Mouse (Mus musculus): ENCODE data around the gene Polh. TPM values are rescaled to one million over a fixed set of nuclear protein-coding genes. Genes with fewer than 3 reads are reported as not detected.

The Polh gene
- total RNA-seq (2014; rRNA removed) (7.9 and 9.6 TPM in 2 replicates), polyA plus RNA-seq (2015; fragmentation: Nextera tagmentation; extraction: Ambion mirVana) (4.2 and 4.5 TPM in 2 replicates)

DNA sequence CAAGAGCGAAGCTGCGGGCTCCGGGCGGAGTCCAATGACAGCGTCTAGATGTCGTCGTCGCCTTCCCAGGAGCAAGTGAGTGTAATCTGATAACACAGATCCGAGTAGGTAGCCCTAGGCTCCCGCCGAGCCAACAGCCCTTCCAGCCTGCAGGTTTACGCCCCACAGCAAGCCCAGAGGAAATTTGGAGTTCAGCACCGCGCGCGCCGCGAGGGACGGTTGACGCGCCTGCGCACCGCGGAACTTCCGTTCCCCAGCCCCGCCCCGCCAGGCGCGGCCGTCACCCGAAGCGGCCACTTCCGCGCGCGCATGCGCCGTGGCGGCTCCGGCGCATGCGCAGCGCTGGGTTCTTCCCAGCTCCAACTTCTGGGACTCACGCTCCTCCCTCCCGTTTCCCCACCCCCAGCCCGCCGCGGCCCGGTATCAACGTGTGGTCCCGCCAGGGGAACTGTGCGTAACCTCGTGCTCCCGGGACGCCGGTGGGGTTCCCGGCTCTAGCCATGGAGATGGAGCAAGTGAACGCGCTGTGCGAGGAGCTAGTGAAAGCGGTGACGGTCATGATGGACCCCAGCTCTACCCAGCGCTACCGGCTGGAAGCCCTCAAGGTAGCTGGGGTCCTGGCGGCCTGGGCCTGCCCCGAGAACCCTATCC is at the start of gene Polh, which contains the start of gene Xpo5:
Polh (minus strand) TSS at position 225 of the 651 bp plus-strand sequence.
Xpo5 (plus strand) TSS at position 362 of the 651 bp plus-strand sequence.
- DNase-seq (ENCODE audit: low spot score) (peak; percentile 96), ATAC-seq (ENCODE audit: low FRiP score) (peak; percentile 93)
- WGBS, result under 1% methylated on average over 60 of the region's 66 CpGs
- peaks cover 20% of the 10 kb centered on the region for H3K36me3 ChIP-seq (ENCODE audit: insufficient read depth, low read length)
- H3K4me2 ChIP-seq (ENCODE audit: low read depth, low read length, poor library complexity, severe bottlenecking), result peak within 1 kb of the TSS; percentile 85
- peak within 1 kb of the TSS; percentile 74 for H3K9ac ChIP-seq (replicated peaks; ENCODE audit: low read length, poor library complexity, severe bottlenecking)
- H3K4me1 ChIP-seq (ENCODE audit: insufficient read depth, low read length), result peaks cover 18% of the 10 kb centered on the region
- TF ChIP-seq CTCF (IDR thresholded peaks at IDR 0.05), result peak; percentile 26; the same call in 1 of the 2 replicates
- peak within 1 kb of the TSS; percentile 74 for H3K27ac ChIP-seq (ENCODE audit: low read depth, low read length)
- no peaks in the 10 kb centered on the region for H3K27me3 ChIP-seq (ENCODE audit: insufficient read depth, low read length)
- H3K4me3 ChIP-seq (ENCODE audit: low read depth, low read length), result peak within 1 kb of the TSS; percentile 82
- H3K9me3 ChIP-seq (ENCODE audit: low read length), result no peaks in the 10 kb centered on the region

DNA sequence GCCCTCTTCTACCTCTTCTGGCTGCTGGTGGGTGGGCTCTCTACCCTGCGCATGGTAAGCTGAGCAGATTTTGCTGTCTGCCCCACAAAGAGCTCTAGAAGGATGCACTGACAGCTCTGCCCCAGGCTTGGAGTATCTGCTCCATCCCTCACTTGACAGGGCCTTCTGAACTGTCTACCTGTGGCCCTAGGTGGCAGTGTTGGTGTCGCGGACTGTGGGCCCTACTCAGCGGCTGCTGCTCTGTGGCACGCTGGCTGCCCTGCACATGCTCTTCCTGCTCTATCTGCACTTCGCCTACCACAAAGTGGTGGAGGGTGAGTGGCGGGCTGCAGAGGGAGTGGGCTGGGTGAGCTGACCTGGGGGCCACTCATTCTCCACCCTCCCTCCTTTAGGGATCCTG is 48.7 kb upstream of the Polh start:
- Histone ChIP-seq H3K9ac (replicated peaks; ENCODE audit: low read length, poor library complexity, severe bottlenecking) (no peak overlapping the region), H3K4me3 (ENCODE audit: low read depth, low read length) (no peak overlapping the region), H3K9me3 (ENCODE audit: low read length) (no peaks in the 10 kb centered on the region), H3K27ac (ENCODE audit: low read depth, low read length) (no peak overlapping the region), H3K4me2 (ENCODE audit: low read depth, low read length, poor library complexity, severe bottlenecking) (no peak overlapping the region), H3K4me1 (ENCODE audit: insufficient read depth, low read length) (peaks cover 18% of the 10 kb centered on the region), H3K27me3 (ENCODE audit: insufficient read depth, low read length) (no peaks in the 10 kb centered on the region), H3K36me3 (ENCODE audit: insufficient read depth, low read length) (peaks cover 30% of the 10 kb centered on the region)
- no peak for ATAC-seq (ENCODE audit: low FRiP score)
- peak; percentile 19; the same call in 1 of the 2 replicates for TF ChIP-seq CTCF (IDR thresholded peaks at IDR 0.05)
- 81% methylated on average over 7 of the region's 7 CpGs for WGBS
- no peak for DNase-seq (ENCODE audit: low spot score)

DNA sequence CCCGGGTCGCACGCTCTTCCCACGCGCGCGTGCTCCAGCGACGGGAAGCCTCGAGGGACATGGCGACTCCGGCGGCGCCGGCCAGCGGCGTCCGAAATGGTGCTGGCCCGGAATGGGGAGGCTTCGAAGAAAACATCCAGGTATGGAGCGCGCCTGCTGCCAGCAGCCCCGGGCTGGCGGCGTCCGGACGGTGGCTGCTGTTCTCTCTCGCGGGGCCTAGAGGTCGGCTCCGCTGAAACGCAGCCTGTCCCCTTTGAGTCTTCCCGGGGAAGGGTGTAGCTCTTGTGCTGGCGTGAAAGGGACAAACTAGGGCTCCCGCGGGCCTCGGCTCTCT is 45.7 kb upstream of the Polh start:
- no peak for TF ChIP-seq CTCF (IDR thresholded peaks at IDR 0.05)
- peak overlapping the region; percentile 87 for H3K9ac ChIP-seq (replicated peaks; ENCODE audit: low read length, poor library complexity, severe bottlenecking)
- ATAC-seq (ENCODE audit: low FRiP score) (peak; percentile 47), DNase-seq (ENCODE audit: low spot score) (no peak)
- H3K4me3 ChIP-seq (ENCODE audit: low read depth, low read length), result peak overlapping the region; percentile 79
- peaks cover 9% of the 10 kb centered on the region for H3K4me1 ChIP-seq (ENCODE audit: insufficient read depth, low read length)
- no peaks in the 10 kb centered on the region for H3K9me3 ChIP-seq (ENCODE audit: low read length)
- H3K27me3 ChIP-seq (ENCODE audit: insufficient read depth, low read length), result no peaks in the 10 kb centered on the region
- H3K4me2 ChIP-seq (ENCODE audit: low read depth, low read length, poor library complexity, severe bottlenecking), result peak overlapping the region; percentile 78
- peaks cover 54% of the 10 kb centered on the region for H3K36me3 ChIP-seq (ENCODE audit: insufficient read depth, low read length)
- under 1% methylated on average over 37 of the region's 37 CpGs for WGBS
- H3K27ac ChIP-seq (ENCODE audit: low read depth, low read length), result peak overlapping the region; percentile 79

GRCm38 (mm10) chr17:46247512-46248188 is 45.2 kb upstream of the Polh start, which contains the start of the genes Polr1c and Yipf3:
TSS of gene Polr1c (minus strand) at chr17:46248054.
TSS of gene Yipf3 (plus strand) at chr17:46248080.
- Histone ChIP-seq H3K27me3 (ENCODE audit: insufficient read depth, low read length) (no peaks in the 10 kb centered on the region), H3K9ac (replicated peaks; ENCODE audit: low read length, poor library complexity, severe bottlenecking) (peak within 1 kb of the TSS; percentile 87), H3K4me1 (ENCODE audit: insufficient read depth, low read length) (peaks cover 7% of the 10 kb centered on the region), H3K27ac (ENCODE audit: low read depth, low read length) (peak within 1 kb of the TSS; percentile 79), H3K4me2 (ENCODE audit: low read depth, low read length, poor library complexity, severe bottlenecking) (peak within 1 kb of the TSS; percentile 78), H3K36me3 (ENCODE audit: insufficient read depth, low read length) (peaks cover 59% of the 10 kb centered on the region), H3K9me3 (ENCODE audit: low read length) (no peaks in the 10 kb centered on the region), H3K4me3 (ENCODE audit: low read depth, low read length) (peak within 1 kb of the TSS; percentile 79)
- DNase-seq (ENCODE audit: low spot score), result peak; percentile 96
- TF ChIP-seq CTCF (IDR thresholded peaks at IDR 0.05), result no peak
- WGBS, result under 1% methylated on average over 53 of the region's 53 CpGs
- ATAC-seq (ENCODE audit: low FRiP score), result peak; percentile 92

- Histone ChIP-seq H3K4me1 (ENCODE audit: insufficient read depth, low read length) (peaks cover 7% of the 10 kb centered on the region), H3K4me3 (ENCODE audit: low read depth, low read length) (no peak overlapping the region), H3K27me3 (ENCODE audit: insufficient read depth, low read length) (no peaks in the 10 kb centered on the region), H3K36me3 (ENCODE audit: insufficient read depth, low read length) (peaks cover 57% of the 10 kb centered on the region), H3K27ac (ENCODE audit: low read depth, low read length) (no peak overlapping the region), H3K4me2 (ENCODE audit: low read depth, low read length, poor library complexity, severe bottlenecking) (no peak overlapping the region), H3K9ac (replicated peaks; ENCODE audit: low read length, poor library complexity, severe bottlenecking) (no peak overlapping the region), H3K9me3 (ENCODE audit: low read length) (no peaks in the 10 kb centered on the region)
- WGBS, result 74% methylated on average over 10 of the region's 10 CpGs
- ATAC-seq (ENCODE audit: low FRiP score), result no peak
- no peak for DNase-seq (ENCODE audit: low spot score)
- no peak for TF ChIP-seq CTCF (IDR thresholded peaks at IDR 0.05)
Observed at GRCm38 (mm10) chr17:46244579-46244978, 42.1 kb upstream of the Polh start.

DNA sequence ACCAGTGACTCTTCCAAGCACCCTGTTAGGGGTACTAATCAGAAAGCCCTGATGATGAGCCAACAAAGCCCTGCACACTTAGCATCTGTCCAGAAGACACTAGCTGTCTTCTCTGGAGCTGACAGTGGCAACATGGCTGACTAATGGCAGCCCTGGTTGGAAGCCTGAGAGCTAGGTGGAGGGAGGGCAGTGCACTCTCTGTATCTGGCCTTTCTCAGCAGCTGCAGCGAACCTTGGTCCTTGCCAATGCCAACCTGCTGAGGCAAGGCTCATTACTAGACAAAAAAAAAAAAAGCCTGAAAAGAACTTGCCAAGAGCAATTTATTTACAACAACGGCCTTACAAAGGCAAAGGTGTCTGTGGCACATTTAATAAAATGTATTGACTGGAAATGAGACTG is 41.2 kb upstream of the Polh start:
- ATAC-seq (ENCODE audit: low FRiP score) (no peak), DNase-seq (ENCODE audit: low spot score) (no peak)
- Histone ChIP-seq H3K27ac (ENCODE audit: low read depth, low read length) (no peak overlapping the region), H3K9me3 (ENCODE audit: low read length) (no peaks in the 10 kb centered on the region), H3K27me3 (ENCODE audit: insufficient read depth, low read length) (no peaks in the 10 kb centered on the region), H3K4me2 (ENCODE audit: low read depth, low read length, poor library complexity, severe bottlenecking) (no peak overlapping the region), H3K36me3 (ENCODE audit: insufficient read depth, low read length) (peaks cover 60% of the 10 kb centered on the region), H3K4me3 (ENCODE audit: low read depth, low read length) (no peak overlapping the region), H3K9ac (replicated peaks; ENCODE audit: low read length, poor library complexity, severe bottlenecking) (no peak overlapping the region), H3K4me1 (ENCODE audit: insufficient read depth, low read length) (peaks cover 7% of the 10 kb centered on the region)
- TF ChIP-seq CTCF (IDR thresholded peaks at IDR 0.05), result no peak
- 85% methylated on average over 2 of the region's 2 CpGs for WGBS
